Mouse (Mus musculus) hindbrain, embryonic 10.5 days (tissue): ENCODE data around the gene Hoxa6. TPM values are rescaled to one million over a fixed set of nuclear protein-coding genes. Genes with fewer than 3 reads are reported as not detected.

ENCODE experiments used
- DNase-seq: peaks from one replicate; pipeline ENCODE4 v3.0.0-alpha.2; 2017; ENCODE audit warnings: low spot score
- H3K27ac ChIP-seq: fragments of 300-500 bp; sonication (generic); 2 replicates; pipeline ENCODE4 v1.5.1; 2016; ENCODE audit warnings: mild to moderate bottlenecking, moderate library complexity
- H3K27me3 ChIP-seq: fragments of 300-500 bp; sonication (generic); 2 replicates; pipeline ENCODE4 v1.6.1; 2016; ENCODE audit warnings: mild to moderate bottlenecking; ENCODE audit not compliant: poor library complexity, insufficient read depth, severe bottlenecking
- H3K36me3 ChIP-seq: fragments of 300-500 bp; sonication (generic); 2 replicates; pipeline ENCODE4 v1.6.1; 2016; ENCODE audit warnings: mild to moderate bottlenecking, moderate library complexity
- H3K4me1 ChIP-seq: fragments of 300-500 bp; sonication (generic); replicated peaks from 2 replicates; pipeline ENCODE4 v1.6.1; 2016; ENCODE audit warnings: mild to moderate bottlenecking
- H3K4me3 ChIP-seq: fragments of 300-500 bp; sonication (generic); 2 replicates; pipeline ENCODE4 v1.5.1; 2016; ENCODE audit warnings: mild to moderate bottlenecking, moderate library complexity
- H3K9me3 ChIP-seq: fragments of 300-500 bp; sonication (generic); 2 replicates; pipeline ENCODE4 v1.6.1; 2016; ENCODE audit warnings: mild to moderate bottlenecking, moderate library complexity
- WGBS: fragments of 180-500 bp; shearing (Covaris S2); methylation state at CpG from one replicate; pipeline ENCODE4 v1.1.7; 2016; 5-methylcytosine and 5-hydroxymethylcytosine counted together
- polyA plus RNA-seq: library from polyadenylated mRNA; unstranded; fragments of >200 nt; fragmentation: Nextera tagmentation; extraction: Ambion mirVana; gene quantifications from 2 replicates; pipeline ENCODE4 v1.2.1, GENCODE M21; 2016

Hoxa6 gene
- polyA plus RNA-seq, 1 experiment from 2014 or later, result not detected

DNA sequence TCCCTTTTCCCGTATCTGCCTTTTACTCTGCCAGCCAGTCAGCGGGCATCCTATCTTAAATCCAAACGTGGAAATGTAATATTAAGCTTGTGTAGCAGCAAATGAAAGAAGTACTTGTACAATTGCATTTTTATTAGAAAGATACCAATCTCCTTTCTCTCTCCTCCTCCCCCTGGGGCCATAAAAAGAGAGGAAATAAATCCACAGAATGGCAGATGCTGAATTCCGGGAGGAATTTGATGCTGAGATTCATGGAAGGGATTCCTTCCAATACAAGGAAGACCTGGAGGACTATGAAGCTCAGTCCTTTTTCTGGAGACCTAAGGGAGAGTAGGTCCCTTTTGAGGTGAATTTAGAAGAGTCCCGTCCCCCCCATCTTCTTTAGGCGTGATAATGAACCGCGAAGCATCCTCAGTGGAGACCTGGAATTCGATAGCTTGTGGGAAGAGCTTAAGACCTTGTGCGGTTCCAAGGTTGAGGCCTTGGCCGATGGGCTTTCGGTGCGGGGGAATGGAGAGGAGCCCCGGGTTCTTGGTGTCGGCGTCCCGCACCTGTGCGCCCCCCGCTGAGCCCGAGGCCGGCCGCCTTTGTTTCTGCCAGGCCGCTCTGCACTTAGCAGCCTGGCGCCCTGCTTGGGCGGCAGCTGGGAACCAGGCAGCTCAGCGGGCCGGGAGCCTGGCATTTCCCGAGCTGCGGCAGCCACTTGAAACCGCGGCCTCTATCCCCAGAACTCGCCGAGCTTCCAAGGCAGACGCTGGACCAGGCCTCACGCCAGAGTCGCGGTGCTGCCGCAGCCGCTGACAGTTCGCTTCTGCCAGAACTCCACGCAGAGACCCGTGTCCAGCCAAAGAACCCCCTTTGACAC is 40.1 kb downstream of the Hoxa6 start:
- Histone ChIP-seq H3K4me1 (peaks cover 38% of the 10 kb centered on the region), H3K4me3 (peak overlapping the region; percentile 81), H3K27me3 (peaks cover 100% of the 10 kb centered on the region), H3K27ac (peak overlapping the region; percentile 95), H3K36me3 (no peaks in the 10 kb centered on the region), H3K9me3 (no peaks in the 10 kb centered on the region)
- WGBS, result under 1% methylated on average over 42 of the region's 42 CpGs
- peak; percentile 67 for DNase-seq

- H3K9me3 ChIP-seq, result no peaks in the 10 kb centered on the region
- H3K4me1 ChIP-seq, result peaks cover 33% of the 10 kb centered on the region
- WGBS, result under 1% methylated on average over 14 of the region's 14 CpGs
- DNase-seq, result peak; percentile 59
- peaks cover 100% of the 10 kb centered on the region for H3K27me3 ChIP-seq
- H3K4me3 ChIP-seq, result peak overlapping the region; percentile 81
- no peaks in the 10 kb centered on the region; the same call in 1 of the 2 replicates for H3K36me3 ChIP-seq
- H3K27ac ChIP-seq, result peak overlapping the region; percentile 95
Observed at GRCm38 (mm10) chr6:52167736-52168161, 40.8 kb downstream of the Hoxa6 start.

DNA sequence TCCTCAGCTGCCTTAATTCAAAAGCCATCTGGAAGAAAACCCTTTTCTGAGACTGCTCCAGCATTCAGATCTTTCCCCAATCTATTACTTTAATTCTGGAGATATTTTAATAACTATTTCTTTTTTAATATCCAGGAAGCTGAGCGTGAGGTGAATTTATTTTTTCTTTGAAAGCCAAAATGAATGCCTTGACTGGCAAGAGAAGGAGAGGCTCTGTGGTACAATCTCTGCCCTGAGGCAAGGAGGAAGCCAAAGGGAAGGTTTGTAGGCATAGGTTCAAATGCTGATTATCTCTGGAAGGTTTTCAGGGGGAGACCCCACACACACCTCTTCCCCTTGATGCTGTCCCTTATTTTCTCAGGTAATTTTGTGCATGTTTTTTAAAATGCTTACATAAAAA is 41.3 kb downstream of the Hoxa6 start:
- no peak for DNase-seq
- Histone ChIP-seq H3K4me1 (peaks cover 28% of the 10 kb centered on the region), H3K9me3 (no peaks in the 10 kb centered on the region), H3K36me3 (no peaks in the 10 kb centered on the region; the same call in 1 of the 2 replicates), H3K27me3 (peaks cover 100% of the 10 kb centered on the region), H3K27ac (peak overlapping the region; percentile 95), H3K4me3 (peak overlapping the region; percentile 81)
- 9% methylated on average over 1 of the region's 1 CpGs for WGBS

DNA sequence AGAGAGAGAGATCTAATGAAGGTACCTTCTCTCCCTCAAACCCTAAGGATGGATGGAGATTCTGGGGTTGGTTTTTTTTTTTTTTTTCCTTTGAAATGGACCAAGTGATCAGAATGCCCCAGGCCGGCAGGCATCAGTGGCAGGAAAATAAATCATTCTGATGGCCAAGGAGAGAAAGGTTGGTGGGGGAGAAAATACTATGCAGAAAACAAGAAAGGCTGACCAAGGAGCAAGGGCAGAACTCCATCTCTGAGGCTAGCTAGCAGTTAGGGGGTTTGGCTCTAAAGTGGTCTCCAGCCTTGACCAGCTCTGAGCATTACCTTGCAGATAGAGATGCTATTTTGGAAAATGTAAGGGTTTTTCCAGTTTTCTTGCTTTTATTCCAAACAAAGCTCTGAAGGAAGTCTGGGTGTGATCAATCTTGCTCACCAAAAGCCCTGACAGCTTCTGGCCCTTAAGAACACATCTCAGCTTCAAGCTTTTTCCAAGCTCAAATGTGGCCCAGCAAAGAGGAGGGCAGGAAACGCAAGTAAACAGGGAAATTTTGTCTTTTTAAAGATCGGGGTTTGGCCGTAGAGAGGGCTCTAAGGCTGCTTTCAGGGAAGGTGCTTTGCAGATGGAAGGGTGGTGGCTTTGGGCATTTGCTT is 42.0 kb downstream of the Hoxa6 start:
- peak overlapping the region; percentile 95 for H3K27ac ChIP-seq

DNA sequence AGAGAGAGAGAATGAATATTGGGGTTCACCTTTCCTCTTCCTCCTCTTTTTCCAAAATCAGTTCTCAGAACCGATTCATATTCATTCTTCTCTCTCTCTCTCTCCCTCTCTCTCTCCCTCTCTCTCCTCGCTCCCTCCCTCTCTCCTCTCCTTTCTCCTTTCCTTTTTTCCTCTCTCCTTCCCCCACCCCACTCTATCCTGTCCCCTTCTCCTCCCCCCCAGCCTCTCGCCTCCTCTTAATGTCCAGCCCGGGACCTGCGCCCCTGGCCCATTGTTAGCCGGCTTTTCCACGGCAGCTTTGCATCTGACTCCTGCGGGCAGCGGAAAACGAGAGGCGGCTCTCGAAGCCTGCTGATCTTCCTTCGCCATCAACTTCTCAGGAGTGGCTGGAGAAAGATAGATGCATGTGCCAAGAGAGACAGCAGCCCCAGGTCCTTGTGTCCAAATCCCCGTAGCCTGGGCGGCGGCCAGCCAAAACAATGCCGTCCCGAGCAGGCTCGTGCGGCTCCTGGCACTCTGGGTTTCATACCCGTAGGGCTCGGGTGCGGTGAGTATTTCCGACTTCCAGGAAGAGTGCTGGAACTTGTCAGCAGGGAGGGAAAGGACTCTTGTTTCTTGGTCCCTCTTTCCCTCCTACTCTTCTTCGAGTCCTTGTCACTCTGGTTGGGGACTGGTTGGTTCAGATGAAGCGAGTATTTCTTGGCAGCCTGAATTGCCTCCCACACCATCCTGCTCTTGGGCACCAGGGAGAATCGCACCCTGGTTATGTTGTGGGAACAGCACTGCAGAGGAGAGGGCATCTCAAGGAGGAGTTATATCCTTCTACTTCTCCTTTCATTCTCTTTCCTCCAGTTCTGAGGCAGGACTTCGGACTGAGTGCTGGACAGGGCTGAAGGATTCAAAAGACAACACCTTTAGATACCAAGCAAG is 42.8 kb downstream of the Hoxa6 start:
- H3K27ac ChIP-seq, result peak overlapping the region; percentile 95
- H3K27me3 ChIP-seq, result peaks cover 100% of the 10 kb centered on the region
- H3K4me3 ChIP-seq, result peak overlapping the region; percentile 81
- DNase-seq, result peak; percentile 64
- peaks cover 15% of the 10 kb centered on the region for H3K4me1 ChIP-seq
- no peaks in the 10 kb centered on the region; the same call in 1 of the 2 replicates for H3K36me3 ChIP-seq
- WGBS, result under 1% methylated on average over 28 of the region's 28 CpGs
- H3K9me3 ChIP-seq, result no peaks in the 10 kb centered on the region

More for the DNA sequence above, 42.0 kb downstream of the Hoxa6 start:
- peak; percentile 50 for DNase-seq
- Histone ChIP-seq H3K36me3 (no peaks in the 10 kb centered on the region; the same call in 1 of the 2 replicates), H3K9me3 (no peaks in the 10 kb centered on the region), H3K4me1 (peaks cover 21% of the 10 kb centered on the region), H3K27me3 (peaks cover 100% of the 10 kb centered on the region), H3K4me3 (peak overlapping the region; percentile 81)
- WGBS, result 3% methylated on average over 4 of the region's 4 CpGs

GRCm38 (mm10) chr6:52164626-52165440 is 43.7 kb downstream of the Hoxa6 start, which contains the start of gene Hoxa2:
Hoxa2 (minus strand) TSS chr6:52164831.
- Histone ChIP-seq H3K9me3 (no peaks in the 10 kb centered on the region), H3K4me1 (peaks cover 15% of the 10 kb centered on the region), H3K4me3 (peak within 1 kb of the TSS; percentile 81), H3K27me3 (peaks cover 100% of the 10 kb centered on the region), H3K27ac (peak within 1 kb of the TSS; percentile 95), H3K36me3 (no peaks in the 10 kb centered on the region; the same call in 1 of the 2 replicates)
- peak; percentile 83 for DNase-seq
- WGBS, result under 1% methylated on average over 25 of the region's 25 CpGs

- Histone ChIP-seq H3K27ac (peak overlapping the region; percentile 95), H3K27me3 (peaks cover 100% of the 10 kb centered on the region), H3K9me3 (no peaks in the 10 kb centered on the region), H3K4me1 (peaks cover 21% of the 10 kb centered on the region), H3K36me3 (no peaks in the 10 kb centered on the region; the same call in 1 of the 2 replicates), H3K4me3 (peak overlapping the region; percentile 81)
- WGBS, result under 1% methylated on average over 39 of the region's 39 CpGs
- peak; percentile 77 for DNase-seq
Observed at GRCm38 (mm10) chr6:52164051-52164625, 44.4 kb downstream of the Hoxa6 start.

GRCm38 (mm10) chr6:52163366-52164031 is 45.0 kb downstream of the Hoxa6 start:
- H3K27me3 ChIP-seq, result peaks cover 100% of the 10 kb centered on the region

DNA sequence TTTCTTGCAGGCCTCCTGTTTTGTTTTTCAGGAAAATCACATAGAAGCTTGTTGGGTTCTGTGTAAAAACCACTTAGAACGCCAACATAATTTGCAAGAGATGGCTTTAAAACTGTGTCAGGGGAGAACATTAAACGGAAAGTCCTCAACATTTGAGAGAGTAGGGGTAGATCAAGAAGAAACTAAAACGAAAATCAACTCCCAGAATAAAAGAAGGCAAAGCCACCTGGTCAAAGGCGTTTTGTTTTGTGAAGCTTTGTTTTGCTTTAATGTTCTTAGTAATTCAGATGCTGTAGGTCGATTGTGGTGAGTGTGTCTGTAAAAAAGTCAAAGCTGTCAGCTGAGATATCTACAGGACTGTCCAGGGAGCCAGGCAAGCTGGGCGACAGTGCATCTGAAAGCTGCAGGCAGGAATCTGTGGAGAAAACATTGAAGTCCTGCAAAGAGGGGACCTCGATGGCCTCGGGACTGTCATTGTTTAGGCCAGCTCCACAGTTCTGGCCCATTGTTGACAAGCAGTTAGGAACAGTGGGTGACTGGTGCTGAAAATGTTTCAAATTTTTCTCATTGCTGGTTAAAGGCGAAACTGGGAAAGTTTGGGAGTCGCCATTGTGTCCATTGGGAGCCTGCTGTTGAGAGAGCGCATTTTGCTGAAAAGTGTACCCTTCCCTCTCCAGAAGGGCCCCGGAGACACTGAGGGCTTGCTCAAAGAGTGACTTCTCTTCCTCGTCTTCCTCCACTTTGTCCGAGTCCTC is 45.7 kb downstream of the Hoxa6 start:
- no peaks in the 10 kb centered on the region for H3K9me3 ChIP-seq
- H3K27ac ChIP-seq, result peak overlapping the region; percentile 95
- H3K4me3 ChIP-seq, result peak overlapping the region; percentile 81
- H3K36me3 ChIP-seq, result no peaks in the 10 kb centered on the region; the same call in 1 of the 2 replicates
- WGBS, result 1% methylated on average over 14 of the region's 14 CpGs
- H3K27me3 ChIP-seq, result peaks cover 100% of the 10 kb centered on the region
- DNase-seq, result peak; percentile 52
- H3K4me1 ChIP-seq, result peaks cover 35% of the 10 kb centered on the region

More at GRCm38 (mm10) chr6:52163366-52164031, 45.0 kb downstream of the Hoxa6 start:
- Histone ChIP-seq H3K36me3 (no peaks in the 10 kb centered on the region; the same call in 1 of the 2 replicates), H3K9me3 (no peaks in the 10 kb centered on the region), H3K4me3 (peak overlapping the region; percentile 81), H3K4me1 (peaks cover 28% of the 10 kb centered on the region), H3K27ac (peak overlapping the region; percentile 95)
- WGBS, result under 1% methylated on average over 17 of the region's 17 CpGs
- DNase-seq, result peak; percentile 73

DNA sequence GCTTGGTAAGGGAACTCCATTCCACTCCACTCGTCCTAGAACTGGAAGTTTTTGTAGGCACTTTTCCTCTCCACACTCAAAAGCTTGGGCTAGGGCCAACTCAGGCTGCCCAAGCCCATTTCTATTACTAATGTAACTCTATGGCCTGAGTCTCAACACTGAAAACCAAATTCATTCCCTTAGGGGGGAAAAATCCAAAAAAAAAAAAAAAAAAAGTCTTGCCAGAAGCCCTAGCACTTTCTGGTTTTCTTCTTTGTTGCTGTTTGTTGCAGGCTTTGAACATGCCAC is 46.5 kb downstream of the Hoxa6 start:
- peaks cover 36% of the 10 kb centered on the region for H3K4me1 ChIP-seq
- H3K36me3 ChIP-seq, result no peaks in the 10 kb centered on the region; the same call in 1 of the 2 replicates
- H3K9me3 ChIP-seq, result no peaks in the 10 kb centered on the region
- H3K4me3 ChIP-seq, result peak overlapping the region; percentile 81
- peaks cover 100% of the 10 kb centered on the region for H3K27me3 ChIP-seq
- peak; percentile 3 for DNase-seq
- H3K27ac ChIP-seq, result peak overlapping the region; percentile 95
- WGBS, result 3% methylated on average over 1 of the region's 1 CpGs
